9 mouse cellular contexts compared by ENCODE assay signal in the genomic region with DNA sequence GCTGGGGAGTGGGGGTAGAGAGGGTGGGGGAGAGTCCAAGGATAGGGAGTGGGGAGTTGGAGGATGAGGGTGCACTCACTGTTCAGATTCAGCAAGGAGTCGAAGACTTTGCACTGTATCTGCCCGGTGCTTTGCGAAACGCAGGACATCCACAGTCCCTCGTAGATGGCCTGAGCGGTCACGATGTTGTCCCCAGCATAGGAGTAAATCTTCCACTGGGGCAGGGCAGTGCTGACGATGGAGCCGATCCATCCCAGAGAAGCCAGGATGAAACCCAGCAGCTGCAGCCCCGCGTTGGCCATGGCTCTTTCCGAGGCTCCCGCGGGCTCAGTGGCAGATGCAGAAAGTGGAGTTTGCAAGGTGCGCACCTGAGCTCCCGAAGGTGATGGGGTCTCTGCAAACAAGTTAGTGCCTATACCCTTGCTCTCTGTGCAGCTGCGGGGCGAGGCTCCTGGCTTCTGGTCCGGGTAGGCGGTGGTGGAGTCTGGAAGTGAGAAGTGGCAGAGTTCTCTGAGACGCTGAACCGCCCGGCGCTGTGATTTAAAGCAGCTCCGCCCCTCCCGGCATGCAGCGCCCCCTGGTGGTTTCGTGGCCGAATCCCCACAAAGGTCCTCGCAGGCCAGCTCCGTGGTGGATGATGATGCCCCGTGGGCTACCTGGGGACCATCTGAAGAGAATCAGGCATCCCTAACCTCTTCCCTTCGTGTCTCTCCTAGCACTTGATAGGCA. TPM values are rescaled to one million over a fixed set of nuclear protein-coding genes. Genes with fewer than 3 reads are reported as not detected.
A peak's percentile ranks its signal among the peaks of the same experiment; 100 is the strongest.
DNase-seq lines count a peak whose midpoint lies in the region; ATAC-seq and TF ChIP-seq lines count a peak whose summit lies in the region.
"Had no signal": no experiment of that assay in that cellular context is flagged by ENCODE, and none has a peak within 500 bp of the region (broad histone marks: within the 10 kb centered on the region; RNA-seq: fewer than 3 reads in every experiment).

Cldn1 (minus strand) TSS at position 517 of the 729 bp plus-strand sequence.

- H3K4me3 ChIP-seq in forebrain, embryonic 14.5 days (ENCODE audit: low read depth, low read length) = peak within 1 kb of the TSS; percentile 40
- peak within 1 kb of the TSS; percentile 32 for H3K4me3 ChIP-seq in heart, postnatal 0 days (ENCODE audit: low read depth, low read length)
- peak within 1 kb of the TSS; percentile 56 for H3K4me3 ChIP-seq in liver, embryonic 15.5 days (replicated peaks)
- peak within 1 kb of the TSS; percentile 40 for H3K4me3 ChIP-seq in neural tube, embryonic 11.5 days (ENCODE audit: low read depth, low read length)
- peak within 1 kb of the TSS; percentile 47 for H3K4me3 ChIP-seq in stomach, embryonic 15.5 days (replicated peaks)

- peak within 1 kb of the TSS; percentile 58 for H3K9ac ChIP-seq in forebrain, embryonic 14.5 days (ENCODE audit: low read length)
- no peak within 1 kb of the TSS for H3K9ac ChIP-seq in heart, postnatal 0 days (replicated peaks; ENCODE audit: low read depth, low read length)
- peak within 1 kb of the TSS; percentile 31 for H3K9ac ChIP-seq in liver, embryonic 15.5 days
- peak within 1 kb of the TSS; percentile 52 for H3K9ac ChIP-seq in neural tube, embryonic 11.5 days (ENCODE audit: low read length)
- H3K9ac ChIP-seq in stomach, embryonic 15.5 days = peak within 1 kb of the TSS; percentile 11; the same call in 1 of the 2 replicates

- no peak within 1 kb of the TSS for H3K27ac ChIP-seq in forebrain, embryonic 14.5 days (ENCODE audit: low read depth, low read length)
- H3K27ac ChIP-seq in heart, postnatal 0 days (ENCODE audit: low read depth) = no peak within 1 kb of the TSS
- 0 out of 2 replicates have a peak within 1 kb of the TSS, but pooled peaks have one; percentile 22 for H3K27ac ChIP-seq in liver, embryonic 15.5 days (replicated peaks)
- H3K27ac ChIP-seq in neural tube, embryonic 11.5 days (ENCODE audit: low read depth, low read length) = no peak within 1 kb of the TSS
- no peak within 1 kb of the TSS for H3K27ac ChIP-seq in stomach, embryonic 15.5 days

- no peaks in the 10 kb centered on the region for H3K36me3 ChIP-seq in forebrain, embryonic 14.5 days (ENCODE audit: control insufficient read depth, insufficient read depth, low read length)
- no peaks in the 10 kb centered on the region for H3K36me3 ChIP-seq in heart, postnatal 0 days (replicated peaks; ENCODE audit: control insufficient read depth, insufficient read depth, low read length)
- H3K36me3 ChIP-seq in liver, embryonic 15.5 days (replicated peaks) = no peaks in the 10 kb centered on the region
- no peaks in the 10 kb centered on the region for H3K36me3 ChIP-seq in neural tube, embryonic 11.5 days (ENCODE audit: control insufficient read depth, insufficient read depth, low read length)
- no peaks in the 10 kb centered on the region for H3K36me3 ChIP-seq in stomach, embryonic 15.5 days

- peak; percentile 24 to 25 for DNase-seq in B cell, adult 2 months
- DNase-seq in cerebellum, adult 11 months = peak; percentile 17
- DNase-seq in forebrain, embryonic 14.5 days (ENCODE audit: low spot score) = peak; percentile 81
- peak; percentile 75 for DNase-seq in heart, postnatal 0 days (ENCODE audit: low spot score)
- DNase-seq in kidney, postnatal 4 days = peak; percentile 95
- DNase-seq in neural tube, embryonic 11.5 days (ENCODE audit: low spot score) = peak; percentile 90

- WGBS in forebrain, embryonic 14.5 days = 2% methylated on average over 33 of the region's 33 CpGs
- 4% methylated on average over 33 of the region's 33 CpGs for WGBS in heart, postnatal 0 days
- 5% methylated on average over 33 of the region's 33 CpGs for WGBS in liver, embryonic 15.5 days (ENCODE audit: insufficient replicate concordance)
- 4% methylated on average over 33 of the region's 33 CpGs for WGBS in neural tube, embryonic 11.5 days
- 3% methylated on average over 33 of the region's 33 CpGs for WGBS in stomach, embryonic 15.5 days

- no peak for TF ChIP-seq EP300 in heart, postnatal 0 days (IDR thresholded peaks at IDR 0.05; ENCODE audit: low read depth)

- ATAC-seq in forebrain, embryonic 14.5 days = peak; percentile 94
- ATAC-seq in heart, postnatal 0 days (ENCODE audit: insufficient read depth, low read depth) = peak; percentile 68
- peak; percentile 40 for ATAC-seq in liver, embryonic 15.5 days (ENCODE audit: insufficient read depth)
- ATAC-seq in neural tube, embryonic 11.5 days (ENCODE audit: insufficient read depth, low FRiP score, low TSS enrichment) = peak; percentile 89
- peak; percentile 74 for ATAC-seq in stomach, embryonic 15.5 days (ENCODE audit: insufficient read depth, low FRiP score, low read depth)

- no peaks in the 10 kb centered on the region for H3K4me1 ChIP-seq in forebrain, embryonic 14.5 days (ENCODE audit: control insufficient read depth, insufficient read depth, low read length)
- 0 out of 2 replicates have a peak, but pooled peaks cover 3% of the 10 kb centered on the region for H3K4me1 ChIP-seq in heart, postnatal 0 days (ENCODE audit: control insufficient read depth, insufficient read depth)
- no peaks in the 10 kb centered on the region for H3K4me1 ChIP-seq in liver, embryonic 15.5 days (replicated peaks)
- H3K4me1 ChIP-seq in neural tube, embryonic 11.5 days (ENCODE audit: control insufficient read depth, insufficient read depth, low read length) = no peaks in the 10 kb centered on the region
- no peaks in the 10 kb centered on the region for H3K4me1 ChIP-seq in stomach, embryonic 15.5 days

- H3K27me3 ChIP-seq in forebrain, embryonic 14.5 days (replicated peaks; ENCODE audit: control insufficient read depth, insufficient read depth, low read length) = no peaks in the 10 kb centered on the region
- no peaks in the 10 kb centered on the region for H3K27me3 ChIP-seq in heart, postnatal 0 days (ENCODE audit: control insufficient read depth, insufficient read depth, low read length)
- no peaks in the 10 kb centered on the region for H3K27me3 ChIP-seq in liver, embryonic 15.5 days
- H3K27me3 ChIP-seq in neural tube, embryonic 11.5 days (ENCODE audit: control insufficient read depth, insufficient read depth, low read length) = no peaks in the 10 kb centered on the region
- H3K27me3 ChIP-seq in stomach, embryonic 15.5 days (replicated peaks) = no peaks in the 10 kb centered on the region

- H3K9me3 ChIP-seq in forebrain, embryonic 14.5 days (replicated peaks; ENCODE audit: control insufficient read depth, low read length) = no peaks in the 10 kb centered on the region
- no peaks in the 10 kb centered on the region for H3K9me3 ChIP-seq in heart, postnatal 0 days (replicated peaks; ENCODE audit: control insufficient read depth, low read length)
- no peaks in the 10 kb centered on the region for H3K9me3 ChIP-seq in liver, embryonic 15.5 days (replicated peaks)
- no peaks in the 10 kb centered on the region for H3K9me3 ChIP-seq in neural tube, embryonic 11.5 days (ENCODE audit: control insufficient read depth, low read length)
- no peaks in the 10 kb centered on the region for H3K9me3 ChIP-seq in stomach, embryonic 15.5 days

- TF ChIP-seq CTCF in heart, postnatal 0 days (IDR thresholded peaks at IDR 0.05; ENCODE audit: low read depth) = peak; percentile 81

- H3K4me2 ChIP-seq in forebrain, embryonic 14.5 days (ENCODE audit: low read length) = peak within 1 kb of the TSS; percentile 86
- H3K4me2 ChIP-seq in heart, postnatal 0 days (ENCODE audit: low read depth, low read length) = peak within 1 kb of the TSS; percentile 58
- H3K4me2 ChIP-seq in liver, embryonic 15.5 days = peak within 1 kb of the TSS; percentile 46
- peak within 1 kb of the TSS; percentile 84 for H3K4me2 ChIP-seq in neural tube, embryonic 11.5 days (ENCODE audit: low read depth)
- H3K4me2 ChIP-seq in stomach, embryonic 15.5 days = peak within 1 kb of the TSS; percentile 88

RNA-seq across cellular contexts. Expression of gene Cldn1, which starts in this region (rescaled TPM):
- 4.1 and 5.3 TPM in 2 replicates for polyA plus RNA-seq in forebrain, embryonic 14.5 days (2014; fragmentation: Nextera tagmentation; extraction: Ambion mirVana)
- 0.66 and 2.2 TPM in 2 replicates for total RNA-seq in heart, postnatal 0 days (2014; rRNA removed; ENCODE audit: low replicate concordance)
- 0.11 and 0.21 TPM in 2 replicates for polyA plus RNA-seq in heart, postnatal 0 days (2015; fragmentation: Nextera tagmentation; extraction: Ambion mirVana)
- 67.2 and 83.3 TPM in 2 replicates for polyA plus RNA-seq in liver, embryonic 15.5 days (2015; fragmentation: Nextera tagmentation; extraction: Ambion mirVana)
- polyA plus RNA-seq in neural tube, embryonic 11.5 days (2014; fragmentation: Nextera tagmentation; extraction: Ambion mirVana) = 2.7 and 4.8 TPM in 2 replicates
- 9.3 and 10.2 TPM in 2 replicates for polyA plus RNA-seq in stomach, embryonic 15.5 days (2015; fragmentation: Nextera tagmentation; extraction: Ambion mirVana)
- total RNA-seq: MEL had no signal

Comparison
In these comparisons a context has a peak if more than half of its experiments do, and no peak if none do; other contexts are left out.
1. DNase-seq: peak in every context shown above with its lines; median percentile 95 in kidney, postnatal 4 days; 90 in neural tube, embryonic 11.5 days; 81 in forebrain, embryonic 14.5 days; 75 in heart, postnatal 0 days; 24 in B cell, adult 2 months; 17 in cerebellum, adult 11 months.
2. ATAC-seq: peak in every context shown above with its lines; median percentile 94 in forebrain, embryonic 14.5 days; 89 in neural tube, embryonic 11.5 days; 74 in stomach, embryonic 15.5 days; 68 in heart, postnatal 0 days; 40 in liver, embryonic 15.5 days.